In the genomic region with DNA sequence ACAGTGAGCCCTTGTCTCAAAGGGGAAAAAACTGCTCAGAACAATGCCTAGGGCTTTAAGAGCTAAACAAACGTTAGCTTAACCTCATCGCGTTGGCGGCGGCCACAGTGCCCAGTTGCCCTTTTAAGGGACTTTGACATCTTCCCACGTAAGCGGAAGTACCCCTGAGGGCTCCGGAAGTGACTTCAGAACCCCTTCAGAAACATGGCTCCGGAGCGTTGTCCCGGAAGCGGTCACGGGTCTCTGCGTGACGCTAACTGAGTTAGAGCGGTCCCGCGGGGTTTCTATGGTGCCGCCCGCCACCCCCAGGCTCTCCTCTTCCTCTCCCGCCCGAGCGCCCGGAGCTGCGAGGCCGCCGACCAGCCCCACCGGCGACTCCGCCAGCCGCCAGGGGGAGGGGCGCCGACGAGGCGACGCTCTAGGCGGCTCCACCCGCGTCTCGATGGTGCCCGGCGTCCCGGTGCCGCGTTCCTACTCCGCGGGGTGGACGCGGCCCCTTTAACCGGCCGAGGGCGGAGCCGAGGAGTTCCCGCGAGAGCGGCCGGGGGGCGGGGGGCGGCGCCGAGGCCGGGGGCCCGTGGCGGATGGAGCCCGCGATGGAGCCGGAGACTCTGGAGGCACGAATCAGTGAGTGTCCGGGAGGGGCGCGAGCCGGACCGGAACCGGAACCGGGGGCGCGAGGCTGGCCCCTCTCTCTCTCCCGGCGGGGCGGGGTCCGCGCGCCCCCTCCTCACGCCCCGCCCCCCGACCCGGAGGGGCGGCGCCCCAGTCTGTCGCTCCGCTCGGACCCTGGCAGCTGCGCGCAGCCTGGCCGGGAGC, we compare ENCODE assay signal across 8 mouse cellular contexts. TPM values are rescaled to one million over a fixed set of nuclear protein-coding genes. Genes with fewer than 3 reads are reported as not detected.
DNase-seq lines count a peak whose midpoint lies in the region; ATAC-seq and TF ChIP-seq lines count a peak whose summit lies in the region.

Gene Gga1, plus strand, starts transcription at position 200 of the 819 bp plus-strand sequence.

- WGBS in heart, embryonic 12.5 days = 1% methylated on average over 67 of the region's 95 CpGs
- WGBS in kidney, postnatal 0 days = 0% methylated on average over 70 of the region's 95 CpGs
- under 1% methylated on average over 83 of the region's 95 CpGs for WGBS in liver, embryonic 11.5 days
- under 1% methylated on average over 79 of the region's 95 CpGs for WGBS in stomach, embryonic 14.5 days

- H3K27ac ChIP-seq in heart, embryonic 12.5 days (ENCODE audit: poor library complexity, severe bottlenecking) = peak within 1 kb of the TSS; percentile 99
- H3K27ac ChIP-seq in kidney, postnatal 0 days = peak within 1 kb of the TSS; percentile 97
- peak within 1 kb of the TSS; percentile 95 for H3K27ac ChIP-seq in liver, embryonic 11.5 days (ENCODE audit: low read depth, low read length)
- H3K27ac ChIP-seq in stomach, embryonic 14.5 days (ENCODE audit: low read length) = peak within 1 kb of the TSS; percentile 99

- peak within 1 kb of the TSS; percentile 77 for H3K4me2 ChIP-seq in heart, embryonic 12.5 days
- peak within 1 kb of the TSS; percentile 78 for H3K4me2 ChIP-seq in kidney, postnatal 0 days (ENCODE audit: low read length)
- peak within 1 kb of the TSS; percentile 97 for H3K4me2 ChIP-seq in liver, embryonic 11.5 days
- H3K4me2 ChIP-seq in stomach, embryonic 14.5 days (replicated peaks; ENCODE audit: low read depth, low read length) = peak within 1 kb of the TSS; percentile 90

- TF ChIP-seq CTCF in kidney, postnatal 0 days (IDR thresholded peaks at IDR 0.05; ENCODE audit: low read depth) = 0 out of 2 replicates have a peak, but pooled peaks have one; percentile 6

- peaks cover 43% of the 10 kb centered on the region for H3K4me1 ChIP-seq in heart, embryonic 12.5 days (replicated peaks)
- peaks cover 14% of the 10 kb centered on the region; the same call in 1 of the 2 replicates for H3K4me1 ChIP-seq in kidney, postnatal 0 days (replicated peaks; ENCODE audit: insufficient read depth, low read length)
- H3K4me1 ChIP-seq in liver, embryonic 11.5 days (replicated peaks; ENCODE audit: control insufficient read depth, insufficient read depth, low read length) = peaks cover 21% of the 10 kb centered on the region
- H3K4me1 ChIP-seq in stomach, embryonic 14.5 days (ENCODE audit: control insufficient read depth, insufficient read depth, low read length) = peaks cover 16% of the 10 kb centered on the region

- peaks cover 25% of the 10 kb centered on the region for H3K36me3 ChIP-seq in heart, embryonic 12.5 days
- peaks cover 17% of the 10 kb centered on the region for H3K36me3 ChIP-seq in kidney, postnatal 0 days (ENCODE audit: insufficient read depth, low read length)
- H3K36me3 ChIP-seq in liver, embryonic 11.5 days (ENCODE audit: control insufficient read depth, insufficient read depth, low read length) = peaks cover 12% of the 10 kb centered on the region; the same call in 1 of the 2 replicates
- peaks cover 14% of the 10 kb centered on the region; the same call in 1 of the 2 replicates for H3K36me3 ChIP-seq in stomach, embryonic 14.5 days (ENCODE audit: control insufficient read depth, insufficient read depth, low read length)

- peak; percentile 97 for DNase-seq in CD4-positive helper T cell, adult 2 months (ENCODE audit: low read depth, low spot score)
- peak; percentile 95 for DNase-seq in brain, embryonic 18.5 days (ENCODE audit: low read depth, low spot score)
- peak; percentile 96 for DNase-seq in kidney, postnatal 0 days (ENCODE audit: low spot score)
- peak; percentile 94 for DNase-seq in liver, embryonic 11.5 days (ENCODE audit: low spot score)
- DNase-seq in naive thymus-derived CD4-positive, alpha-beta T cell, adult 2 months (ENCODE audit: low read depth) = peak; percentile 98

- H3K9ac ChIP-seq in heart, embryonic 12.5 days = peak within 1 kb of the TSS; percentile 90
- peak within 1 kb of the TSS; percentile 80 for H3K9ac ChIP-seq in kidney, postnatal 0 days (ENCODE audit: low read depth, low read length)
- H3K9ac ChIP-seq in liver, embryonic 11.5 days (ENCODE audit: low read depth, low read length) = peak within 1 kb of the TSS; percentile 90
- H3K9ac ChIP-seq in stomach, embryonic 14.5 days (replicated peaks; ENCODE audit: low read depth, low read length) = peak within 1 kb of the TSS; percentile 71

- H3K4me3 ChIP-seq in heart, embryonic 12.5 days = peak within 1 kb of the TSS; percentile 78
- peak within 1 kb of the TSS; percentile 58 for H3K4me3 ChIP-seq in kidney, postnatal 0 days (replicated peaks; ENCODE audit: low read depth, low read length)
- peak within 1 kb of the TSS; percentile 67 for H3K4me3 ChIP-seq in liver, embryonic 11.5 days (ENCODE audit: low read depth, low read length)
- peak within 1 kb of the TSS; percentile 69 for H3K4me3 ChIP-seq in stomach, embryonic 14.5 days (ENCODE audit: low read depth, low read length)

- ATAC-seq in erythroid progenitor cell, adult 5-6 weeks (replicated peaks; ENCODE audit: low FRiP score, poor library complexity, severe bottlenecking) = peak; percentile 74
- peak; percentile 94 for ATAC-seq in heart, embryonic 12.5 days (ENCODE audit: insufficient number of reproducible peaks, low FRiP score)
- peak; percentile 89 for ATAC-seq in kidney, postnatal 0 days (replicated peaks; ENCODE audit: low FRiP score, low read depth)
- ATAC-seq in liver, embryonic 11.5 days (replicated peaks; ENCODE audit: low FRiP score) = peak; percentile 91
- peak; percentile 88 for ATAC-seq in stomach, embryonic 14.5 days (ENCODE audit: insufficient number of reproducible peaks, insufficient read depth, low FRiP score, low read depth)

- H3K27me3 ChIP-seq in heart, embryonic 12.5 days (replicated peaks) = no peaks in the 10 kb centered on the region
- no peaks in the 10 kb centered on the region for H3K27me3 ChIP-seq in kidney, postnatal 0 days (ENCODE audit: insufficient read depth, low read length)
- no peaks in the 10 kb centered on the region for H3K27me3 ChIP-seq in liver, embryonic 11.5 days (replicated peaks; ENCODE audit: control insufficient read depth, insufficient read depth, low read length)
- no peaks in the 10 kb centered on the region for H3K27me3 ChIP-seq in stomach, embryonic 14.5 days (ENCODE audit: control insufficient read depth, insufficient read depth, low read length)

- H3K9me3 ChIP-seq in heart, embryonic 12.5 days (replicated peaks) = no peaks in the 10 kb centered on the region
- no peaks in the 10 kb centered on the region for H3K9me3 ChIP-seq in kidney, postnatal 0 days (replicated peaks; ENCODE audit: low read length)
- no peaks in the 10 kb centered on the region for H3K9me3 ChIP-seq in liver, embryonic 11.5 days (ENCODE audit: control insufficient read depth, low read length)
- no peaks in the 10 kb centered on the region for H3K9me3 ChIP-seq in stomach, embryonic 14.5 days (ENCODE audit: control insufficient read depth, low read depth, low read length)

RNA-seq across cellular contexts. Expression of gene Gga1, which starts in this region (rescaled TPM):
- 22.0 and 25.2 TPM in 2 replicates for total RNA-seq in erythroid progenitor cell, adult 5-6 weeks (2015; ENCODE audit: low replicate concordance)
- 3.5 and 6.0 TPM in 2 replicates for total RNA-seq in erythroid progenitor cell, adult 5-6 weeks (2017; ENCODE audit: low replicate concordance)
- polyA plus RNA-seq in heart, embryonic 12.5 days (2016; fragmentation: Nextera tagmentation; extraction: Ambion mirVana) = 54.0 and 54.7 TPM in 2 replicates
- 41.5 and 42.8 TPM in 2 replicates for polyA plus RNA-seq in kidney, postnatal 0 days (2015; fragmentation: Nextera tagmentation; extraction: Ambion mirVana)
- polyA plus RNA-seq in liver, embryonic 11.5 days (2014; fragmentation: Nextera tagmentation; extraction: Ambion mirVana) = 40.8 and 43.0 TPM in 2 replicates
- polyA plus RNA-seq in stomach, embryonic 14.5 days (2014; fragmentation: Nextera tagmentation; extraction: Ambion mirVana) = 38.2 and 40.4 TPM in 2 replicates

Comparison
In these comparisons a context has a peak if more than half of its experiments do, and no peak if none do; other contexts are left out.
1. Peak in every context shown above with its lines: DNase-seq, ATAC-seq, H3K4me3 ChIP-seq and H3K27ac ChIP-seq.